Mouse (Mus musculus): ENCODE measurements around the gene Myo9b.

Myo9b gene

GRCm38 (mm10) chr8:71369040-71369718 lies 96.7 kb downstream of the Myo9b start:
- DNase-seq, result no peak

GRCm38 (mm10) chr8:71370711-71371235 lies 98.3 kb downstream of the Myo9b start:
- no peak for DNase-seq

GRCm38 (mm10) chr8:71371236-71371848 lies 98.8 kb downstream of the Myo9b start, which contains the start of gene Ocel1:
Ocel1 (plus strand) TSS chr8:71371298.
- peak; percentile 98 for DNase-seq

DNA sequence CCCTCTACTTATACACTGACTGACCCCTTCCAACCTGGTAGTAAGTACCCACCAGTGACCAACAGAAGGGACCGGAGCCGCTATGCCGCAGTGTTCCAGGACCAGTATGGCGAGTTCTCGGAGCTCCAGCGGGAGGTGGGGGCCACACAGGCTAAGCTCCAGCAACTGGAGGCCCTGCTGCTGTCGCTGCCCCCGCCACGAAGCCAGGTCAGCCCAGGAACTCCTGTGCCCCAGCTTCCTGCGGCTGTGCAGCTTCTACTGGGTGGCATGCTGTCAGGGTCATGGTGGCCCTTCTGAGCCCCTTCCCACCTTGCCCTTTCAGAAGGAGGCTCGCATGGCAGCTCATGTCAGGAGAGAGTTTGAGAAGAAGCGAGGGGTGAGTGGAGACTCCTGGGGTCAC lies 99.9 kb downstream of the Myo9b start:
- DNase-seq, result peak; percentile 35

GRCm38 (mm10) chr8:71373000-71373399 lies 100.5 kb downstream of the Myo9b start:
- DNase-seq, result no peak

GRCm38 (mm10) chr8:71374616-71375206 lies 102.2 kb downstream of the Myo9b start:
- DNase-seq, result no peak

DNA sequence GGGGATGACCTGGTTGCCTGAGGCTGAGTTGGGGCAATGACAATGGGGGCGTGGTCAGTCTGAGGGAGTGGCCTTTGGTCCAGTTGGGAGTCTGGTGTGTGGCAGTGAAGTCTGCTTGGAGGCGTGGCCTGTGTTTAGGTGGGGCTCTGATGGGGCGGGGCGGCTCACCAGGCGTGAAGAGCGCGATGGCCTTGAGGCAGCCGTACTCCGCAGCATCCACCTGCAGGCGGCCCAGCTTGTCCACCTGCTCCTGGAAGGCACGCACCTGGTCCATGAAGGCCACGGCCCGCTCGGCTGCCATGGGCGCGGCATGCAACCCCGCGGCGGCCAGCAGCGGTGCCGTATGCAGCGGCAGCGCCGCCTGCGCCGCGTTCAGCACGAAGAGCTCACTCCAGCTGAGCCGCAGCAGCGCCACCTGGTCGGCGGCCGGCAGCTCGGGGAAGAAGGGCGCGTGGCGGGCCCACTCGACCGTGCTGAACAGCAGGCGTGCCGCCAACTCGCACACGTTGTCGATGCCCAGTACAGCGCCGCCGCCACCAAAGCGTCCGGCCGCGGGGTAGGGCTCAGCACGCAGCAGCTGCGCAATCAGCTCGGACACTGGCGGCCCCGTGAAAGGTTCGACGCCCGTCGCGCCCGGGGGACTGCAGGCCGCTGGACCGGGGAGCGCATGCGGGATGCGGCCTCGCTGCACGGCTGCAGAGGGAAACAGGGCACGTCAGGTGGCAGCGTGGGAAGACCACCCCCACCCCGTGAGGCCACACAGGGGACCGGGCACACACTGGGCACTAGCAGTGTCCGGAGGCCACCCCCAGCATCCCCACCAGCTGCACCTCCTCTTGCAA lies 103.3 kb downstream of the Myo9b start:
- peak; percentile 66 for DNase-seq

- DNase-seq, result no peak
These were observed 104.0 kb downstream of the Myo9b start for GRCm38 (mm10) chr8:71376423-71377030.

- no peak for DNase-seq
These were observed 106.5 kb downstream of the Myo9b start for GRCm38 (mm10) chr8:71379008-71379407.

GRCm38 (mm10) chr8:71379512-71380075 lies 107.1 kb downstream of the Myo9b start:
- DNase-seq, result no peak

DNA sequence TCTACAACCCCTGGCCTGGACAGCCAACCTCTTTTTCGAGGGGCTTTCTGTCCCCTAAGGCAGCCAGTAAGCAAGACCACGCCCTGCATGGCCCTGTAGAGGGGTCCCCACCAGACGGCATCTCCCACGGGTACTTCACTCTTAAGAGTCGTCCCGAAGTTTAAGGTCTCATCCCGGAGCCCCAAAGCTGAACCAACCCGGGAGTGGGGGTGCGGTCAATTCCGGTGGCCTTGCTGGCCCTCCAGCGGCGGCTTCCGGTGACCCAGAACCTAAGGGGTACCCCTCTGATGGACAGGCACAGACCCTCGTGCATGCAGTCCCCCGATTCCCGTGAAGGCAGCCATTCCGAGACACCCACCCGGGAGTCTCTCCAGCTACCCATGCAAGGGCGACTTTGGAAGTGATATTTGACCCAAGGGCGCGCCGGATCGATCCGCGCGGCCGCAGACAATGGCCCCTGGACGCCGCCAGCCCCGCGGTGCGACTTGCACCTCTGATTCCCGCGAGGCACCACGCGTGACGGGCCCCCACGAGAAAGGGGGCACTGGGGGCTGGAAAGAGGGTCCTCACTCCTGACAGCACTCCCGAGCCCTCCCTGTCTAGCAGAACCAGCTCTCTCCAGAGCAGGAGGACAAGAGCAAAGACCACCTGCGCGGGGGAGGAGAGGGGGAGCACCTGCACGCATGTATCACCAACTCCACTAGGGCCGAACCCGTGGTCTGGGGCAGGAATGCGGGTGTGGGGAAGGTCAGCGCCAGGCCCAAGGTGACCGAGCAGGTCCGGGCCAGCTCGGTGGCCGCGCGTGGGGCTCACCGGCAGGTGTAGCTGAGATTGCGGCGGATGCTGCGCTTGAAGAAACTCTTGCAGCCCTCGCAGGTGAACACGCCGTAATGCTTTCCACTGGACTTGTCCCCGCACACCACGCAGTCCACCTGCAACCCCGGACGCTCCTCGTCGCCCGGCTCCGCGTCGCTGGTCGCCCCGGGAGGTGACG lies 108.0 kb downstream of the Myo9b start:
- no peak for DNase-seq

GRCm38 (mm10) chr8:71381421-71381970 lies 109.0 kb downstream of the Myo9b start, which contains the start of gene Nr2f6:
Nr2f6 (minus strand) TSS chr8:71381960.
- DNase-seq, result peak; percentile 51

DNA sequence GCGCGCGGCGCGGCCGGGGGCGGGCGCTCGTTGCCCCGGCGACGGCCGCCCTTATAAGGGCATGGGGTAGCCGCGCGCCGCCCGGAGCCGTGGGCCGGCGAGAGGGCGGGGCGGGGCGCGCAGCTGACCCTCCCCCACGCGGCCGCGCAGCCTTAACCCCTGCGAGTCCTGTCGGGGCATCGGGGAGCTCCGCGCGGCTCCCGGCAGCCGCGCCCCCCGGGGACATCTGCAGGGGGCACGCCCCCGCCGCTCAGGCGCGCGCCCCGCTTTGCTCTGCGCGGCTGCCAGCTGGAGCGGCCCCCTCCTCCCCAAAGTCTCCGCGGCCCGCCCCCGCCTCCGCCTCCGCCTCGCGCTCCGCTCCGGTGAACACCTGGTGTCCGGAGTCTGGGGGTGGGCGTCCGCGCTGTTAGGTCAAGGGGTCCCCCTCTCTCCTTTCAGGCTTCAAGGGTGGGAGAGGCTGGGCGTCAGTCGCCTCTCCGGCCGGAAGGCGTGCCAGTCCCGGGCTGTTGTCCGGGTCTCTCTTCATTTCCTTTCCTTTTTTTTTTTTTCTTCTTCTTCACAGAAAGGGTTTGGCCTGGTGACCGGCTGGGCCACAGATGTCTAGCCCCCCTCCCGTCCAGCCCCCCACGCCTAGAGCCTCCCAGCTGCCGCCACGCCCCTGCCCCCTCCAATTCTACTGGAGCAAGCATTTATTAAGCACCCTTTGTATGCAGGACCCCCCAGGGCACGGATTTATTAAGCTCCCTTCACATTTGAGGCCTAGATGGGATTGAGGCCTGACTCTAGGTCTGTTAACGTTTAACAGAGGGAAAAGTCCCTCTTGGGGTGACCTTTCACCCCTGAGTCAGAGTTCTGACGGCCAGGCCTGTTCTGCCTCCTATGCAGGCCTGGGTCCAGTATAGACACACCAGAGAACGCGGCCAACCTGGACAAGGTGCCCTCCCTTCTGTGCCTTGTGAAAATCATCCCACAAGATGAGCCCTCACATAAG lies 109.8 kb downstream of the Myo9b start:
- DNase-seq, result peak; percentile 76

DNA sequence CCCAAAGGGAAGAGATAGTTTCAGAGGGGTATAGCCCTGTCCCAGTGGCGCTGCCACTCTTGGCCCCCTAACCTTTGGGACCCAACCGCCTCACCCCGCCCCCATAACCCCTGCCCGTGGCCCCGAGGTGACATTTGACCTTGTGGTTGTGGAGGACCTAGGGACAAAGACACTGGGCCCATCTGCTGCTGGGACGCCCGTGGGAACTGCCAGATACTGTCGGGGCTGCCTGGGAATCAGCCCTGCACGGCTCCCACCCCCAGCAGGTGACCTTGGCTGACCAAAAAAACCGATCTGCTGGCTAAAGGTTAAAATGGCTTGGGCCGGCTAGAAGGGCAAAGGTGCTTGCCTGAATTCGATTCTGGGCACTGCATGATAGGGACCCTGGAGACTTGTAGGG lies 110.9 kb downstream of the Myo9b start:
- no peak for DNase-seq

- no peak for DNase-seq
These were observed 111.3 kb downstream of the Myo9b start for GRCm38 (mm10) chr8:71383860-71384259.

GRCm38 (mm10) chr8:71385212-71385835 lies 112.8 kb downstream of the Myo9b start:
- DNase-seq, result no peak

DNA sequence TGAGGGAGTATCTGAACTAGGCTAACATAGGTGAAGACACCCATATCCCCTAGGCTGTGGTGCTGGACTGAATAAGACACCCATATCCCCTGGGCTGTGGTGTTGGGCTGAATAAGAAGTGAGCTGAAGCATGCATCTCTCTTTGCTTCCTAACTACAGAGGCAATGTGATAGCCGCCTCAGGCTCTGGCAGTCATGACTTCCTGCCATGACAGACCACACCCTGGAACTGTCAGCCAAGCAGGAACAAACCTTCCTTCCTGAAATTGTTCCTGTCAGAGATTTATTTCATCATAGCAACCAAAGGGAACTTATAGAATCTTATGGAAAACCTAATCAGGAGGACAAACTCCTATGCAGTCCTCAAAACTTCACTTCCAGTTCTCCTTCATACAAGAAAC lies 115.8 kb downstream of the Myo9b start:
- no peak for DNase-seq

GRCm38 (mm10) chr8:71391696-71392095 lies 119.2 kb downstream of the Myo9b start:
- no peak for DNase-seq

DNA sequence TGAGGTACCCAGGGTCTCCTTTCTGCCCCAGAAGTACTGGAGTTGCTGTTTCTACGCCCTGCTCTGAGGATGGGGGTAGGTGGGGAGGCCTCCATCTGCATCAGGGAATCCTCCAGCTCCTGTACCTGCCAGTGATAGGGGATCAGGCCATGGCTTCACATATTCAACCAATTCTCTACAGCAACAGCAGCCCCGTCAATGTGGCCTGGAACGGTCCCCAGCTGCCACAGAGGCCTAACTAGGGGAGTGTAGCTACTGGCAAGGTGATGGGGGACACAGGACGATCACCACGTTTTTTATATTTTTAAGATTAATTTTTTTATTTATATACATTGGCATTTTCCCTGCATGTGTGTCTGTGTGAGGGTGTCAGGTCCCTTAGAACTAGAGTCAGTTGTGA lies 119.9 kb downstream of the Myo9b start:
- no peak for DNase-seq

All from thymus, postnatal 14 days (tissue).